Mouse (Mus musculus): ENCODE data around the gene Blvrb.

DNA sequence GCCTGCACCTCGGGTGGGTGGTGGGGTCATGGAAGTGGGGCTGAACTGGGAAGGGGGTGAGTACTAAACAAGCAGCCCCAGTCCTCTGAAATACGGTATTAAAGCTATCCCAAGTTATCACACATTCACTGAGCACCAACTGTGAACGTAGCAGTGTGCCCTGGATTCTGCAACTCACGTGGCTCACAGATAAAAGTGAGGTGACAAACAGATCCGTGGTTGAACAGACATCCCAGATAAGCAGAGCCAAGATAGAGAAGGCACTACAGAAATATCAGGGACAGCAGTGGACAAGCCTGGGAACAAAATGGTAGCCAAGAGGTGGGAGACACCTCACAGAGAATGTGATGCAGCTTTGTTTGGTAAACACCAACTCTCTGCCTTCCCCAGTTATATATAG, 11.9 kb downstream of the Blvrb start:
- TF ChIP-seq CTCF (IDR thresholded peaks at IDR 0.05; ENCODE audit: control insufficient read depth, insufficient read depth, insufficient read length) (no peak), USF1 (IDR thresholded peaks at IDR 0.05; ENCODE audit: low read depth) (no peak), MYOD1 (IDR thresholded peaks at IDR 0.05; ENCODE audit: control insufficient read depth, insufficient read length, low read depth) (no peak), MAX (IDR thresholded peaks at IDR 0.05) (no peak), CEBPB (IDR thresholded peaks at IDR 0.05; ENCODE audit: low read depth) (no peak)

Data from C2C12 (cell line).